Mouse (Mus musculus) hindbrain, embryonic 14.5 days (tissue): ENCODE results near the gene Fbxo46. TPM values are rescaled to one million over a fixed set of nuclear protein-coding genes. Genes with fewer than 3 reads are reported as not detected.
"Not testable (repeated sequence)": the region's sequence is repeated elsewhere in the genome, so short reads cannot be mapped to it uniquely, and the experiment has no call there.

Experiments
- ATAC-seq: fragments of 200-750 bp; cut with Nextera tagmentation; 2 replicates; pipeline ENCODE4 v1.8.0; 2017; ENCODE audit warnings: moderate number of reproducible peaks, mild to moderate bottlenecking, moderate TSS enrichment, moderate library complexity; ENCODE audit not compliant: low FRiP score
- DNase-seq: peaks from one replicate; pipeline ENCODE4 v3.0.0-alpha.2; 2015; ENCODE audit warnings: low spot score
- H3K27ac ChIP-seq: fragments of 300-500 bp; sonication (generic); 2 replicates; pipeline ENCODE4 v1.5.1; 2014; ENCODE audit warnings: mild to moderate bottlenecking, moderate library complexity
- H3K27me3 ChIP-seq: fragments of 300-500 bp; sonication (generic); 2 replicates; pipeline ENCODE4 v1.6.1; 2014; ENCODE audit warnings: mild to moderate bottlenecking, low read length, mixed read lengths; ENCODE audit not compliant: control insufficient read depth, insufficient read depth
- H3K36me3 ChIP-seq: fragments of 300-500 bp; sonication (generic); replicated peaks from 2 replicates; pipeline ENCODE4 v1.6.1; 2014; ENCODE audit not compliant: control insufficient read depth, insufficient read depth
- H3K4me1 ChIP-seq: fragments of 300-500 bp; sonication (generic); replicated peaks from 2 replicates; pipeline ENCODE4 v1.6.1; 2014; ENCODE audit warnings: antibody characterized with exemption, low read length, mixed read lengths; ENCODE audit not compliant: control insufficient read depth, insufficient read depth
- H3K4me2 ChIP-seq: fragments of 300-500 bp; sonication (generic); replicated peaks from 2 replicates; pipeline ENCODE4 v1.6.1; 2014; ENCODE audit warnings: mild to moderate bottlenecking, moderate library complexity
- H3K4me3 ChIP-seq: fragments of 300-500 bp; sonication (generic); replicated peaks from 2 replicates; pipeline ENCODE4 v1.5.1; 2014; ENCODE audit warnings: mild to moderate bottlenecking, low read length
- H3K9ac ChIP-seq: fragments of 300-500 bp; sonication (generic); 2 replicates; pipeline ENCODE4 v1.6.1; 2014
- H3K9me3 ChIP-seq: fragments of 300-500 bp; sonication (generic); 2 replicates; pipeline ENCODE4 v1.6.1; 2016; ENCODE audit warnings: low read length; ENCODE audit not compliant: control insufficient read depth
- WGBS: fragments of 180-500 bp; shearing (Covaris S2); extraction: QIAGEN DNeasy Blood & Tissue Kit; methylation state at CpG from one replicate; pipeline ENCODE4 v1.1.7; 2014; 5-methylcytosine and 5-hydroxymethylcytosine counted together
- polyA plus RNA-seq: library from polyadenylated mRNA; unstranded; fragments of >200 nt; fragmentation: Nextera tagmentation; extraction: Ambion mirVana; gene quantifications from 2 replicates; pipeline ENCODE4 v1.2.1, GENCODE M21; 2014

Fbxo46 gene
- polyA plus RNA-seq = 10.9 and 11.9 TPM in 2 replicates

- WGBS = 3% methylated on average over 34 of the region's 34 CpGs
- peaks cover 11% of the 10 kb centered on the region for H3K4me1 ChIP-seq
- H3K9me3 ChIP-seq = 0 out of 2 replicates have a peak, but pooled peaks cover 3% of the 10 kb centered on the region
- H3K9ac ChIP-seq = peak within 1 kb of the TSS; percentile 70
- no peaks in the 10 kb centered on the region for H3K27me3 ChIP-seq
- H3K4me3 ChIP-seq = peak within 1 kb of the TSS; percentile 63
- no peaks in the 10 kb centered on the region for H3K36me3 ChIP-seq
- H3K4me2 ChIP-seq = peak within 1 kb of the TSS; percentile 84
- H3K27ac ChIP-seq = peak within 1 kb of the TSS; percentile 49; the same call in 1 of the 2 replicates
- peak; percentile 98 for DNase-seq
- peak; percentile 94 for ATAC-seq
Observed at GRCm38 (mm10) chr7:19119631-19120429, at the start of gene Fbxo46. Gene Fbxo46, plus strand, starts transcription at chr7:19119859.

GRCm38 (mm10) chr7:19071024-19071423, 48.6 kb upstream of the Fbxo46 start:
- H3K4me1 ChIP-seq, ATAC-seq, H3K9me3 ChIP-seq, H3K9ac ChIP-seq, H3K36me3 ChIP-seq, H3K27ac ChIP-seq, H3K4me3 ChIP-seq, DNase-seq, H3K4me2 ChIP-seq: not testable (repeated sequence)
- WGBS = 61% methylated on average over 3 of the region's 3 CpGs
- peaks cover 14% of the 10 kb centered on the region for H3K27me3 ChIP-seq

DNA sequence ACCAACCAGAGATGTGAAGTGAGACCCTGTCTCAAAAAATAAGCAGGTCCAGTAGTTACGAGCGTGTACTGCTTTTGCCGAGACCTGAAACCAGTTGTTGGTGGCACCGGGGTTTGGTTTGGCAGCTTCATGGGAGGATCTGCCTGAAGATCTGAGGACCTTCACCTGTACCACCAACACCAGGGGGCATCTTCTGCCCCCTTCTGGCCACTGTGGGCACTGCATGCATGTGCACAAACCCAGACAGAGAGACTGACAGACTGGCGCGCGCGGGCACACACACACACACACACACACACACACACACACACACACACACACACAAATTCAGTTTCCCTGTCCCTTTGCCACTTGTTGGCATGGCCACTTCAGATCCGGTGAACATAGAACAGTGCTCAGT, 46.2 kb upstream of the Fbxo46 start:
- H3K27me3 ChIP-seq = no peaks in the 10 kb centered on the region
- H3K9ac ChIP-seq = no peak overlapping the region
- H3K36me3 ChIP-seq = peaks cover 7% of the 10 kb centered on the region
- no peak overlapping the region for H3K4me3 ChIP-seq
- peaks cover 22% of the 10 kb centered on the region for H3K4me1 ChIP-seq
- DNase-seq (no peak), ATAC-seq (no peak)
- H3K27ac ChIP-seq = no peak overlapping the region
- no peaks in the 10 kb centered on the region for H3K9me3 ChIP-seq
- WGBS = 80% methylated on average over 9 of the region's 9 CpGs
- no peak overlapping the region for H3K4me2 ChIP-seq

DNA sequence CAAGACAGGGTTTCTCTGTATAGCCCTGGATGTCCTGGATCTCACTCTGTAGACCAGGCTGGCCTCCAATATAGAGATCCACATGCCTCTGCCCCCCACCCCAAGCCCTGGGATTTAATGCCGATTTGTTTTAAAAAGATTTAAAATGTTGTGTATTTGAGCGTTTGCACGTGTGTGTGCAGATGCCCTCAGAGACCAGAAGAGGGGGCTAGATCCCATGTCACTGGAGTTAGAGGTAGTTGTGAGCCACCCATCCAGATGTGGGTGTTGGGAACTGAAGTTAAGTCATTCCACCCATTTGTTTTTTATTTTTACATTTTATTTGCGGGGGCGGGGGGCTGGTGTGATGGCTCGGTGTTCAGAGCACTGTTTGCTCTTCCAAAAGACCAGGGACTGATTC, 45.2 kb upstream of the Fbxo46 start:
- H3K27me3 ChIP-seq = no peaks in the 10 kb centered on the region
- H3K4me2 ChIP-seq = no peak overlapping the region
- H3K9ac ChIP-seq = no peak overlapping the region
- WGBS = 96% methylated on average over 6 of the region's 6 CpGs
- DNase-seq = no peak
- ATAC-seq = no peak
- peaks cover 22% of the 10 kb centered on the region for H3K4me1 ChIP-seq
- H3K9me3 ChIP-seq = no peaks in the 10 kb centered on the region
- H3K4me3 ChIP-seq = no peak overlapping the region
- no peak overlapping the region for H3K27ac ChIP-seq
- peaks cover 16% of the 10 kb centered on the region for H3K36me3 ChIP-seq

- no peaks in the 10 kb centered on the region for H3K9me3 ChIP-seq
- H3K27me3 ChIP-seq = no peaks in the 10 kb centered on the region
- H3K4me3 ChIP-seq = peak overlapping the region; percentile 94
- peak overlapping the region; percentile 64 for H3K27ac ChIP-seq
- peak overlapping the region; percentile 98 for H3K4me2 ChIP-seq
- 61% methylated on average over 5 of the region's 5 CpGs for WGBS
- peak overlapping the region; percentile 46 for H3K9ac ChIP-seq
- DNase-seq (no peak), ATAC-seq (no peak)
- peaks cover 24% of the 10 kb centered on the region for H3K36me3 ChIP-seq
- H3K4me1 ChIP-seq = peaks cover 22% of the 10 kb centered on the region
Observed at GRCm38 (mm10) chr7:19075231-19075630, 44.4 kb upstream of the Fbxo46 start.

GRCm38 (mm10) chr7:19075723-19076585, 43.7 kb upstream of the Fbxo46 start, which contains the start of gene Dmwd:
Gene Dmwd, plus strand, starts transcription at chr7:19076227.
- WGBS = 1% methylated on average over 58 of the region's 91 CpGs
- Histone ChIP-seq H3K27ac (peak within 1 kb of the TSS; percentile 80), H3K4me3 (peak within 1 kb of the TSS; percentile 94), H3K4me1 (peaks cover 22% of the 10 kb centered on the region), H3K36me3 (peaks cover 31% of the 10 kb centered on the region), H3K9me3 (no peaks in the 10 kb centered on the region), H3K9ac (peak within 1 kb of the TSS; percentile 99), H3K4me2 (peak within 1 kb of the TSS; percentile 98), H3K27me3 (no peaks in the 10 kb centered on the region)
- DNase-seq (peak; percentile 98), ATAC-seq (peak; percentile 98)

DNA sequence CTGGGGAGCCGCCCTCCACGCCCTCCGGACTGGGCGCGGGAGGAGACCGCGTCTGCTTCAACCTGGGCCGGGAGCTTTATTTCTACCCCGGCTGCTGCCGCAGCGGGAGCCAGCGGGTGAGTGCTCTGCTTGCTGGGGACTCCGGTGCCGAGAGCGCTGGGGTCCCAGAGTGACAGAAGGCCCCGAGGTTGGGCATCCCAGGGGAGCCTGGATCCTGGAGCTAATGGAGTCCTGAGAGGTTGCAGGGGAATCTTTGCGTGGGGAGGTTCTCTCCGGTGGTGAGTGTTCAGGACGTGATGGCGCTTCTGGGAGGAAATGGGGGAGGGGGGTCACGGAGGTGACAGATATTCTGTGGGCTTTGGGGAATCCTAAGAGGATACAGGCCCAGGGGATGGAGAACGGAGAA, 43.1 kb upstream of the Fbxo46 start:
- DNase-seq = no peak
- ATAC-seq = no peak; the same call in 1 of the 2 replicates
- H3K27me3 ChIP-seq = no peaks in the 10 kb centered on the region
- under 1% methylated on average over 22 of the region's 22 CpGs for WGBS
- H3K4me2 ChIP-seq = peak overlapping the region; percentile 98
- H3K36me3 ChIP-seq = peaks cover 37% of the 10 kb centered on the region
- peak overlapping the region; percentile 99 for H3K9ac ChIP-seq
- peaks cover 22% of the 10 kb centered on the region for H3K4me1 ChIP-seq
- H3K9me3 ChIP-seq = no peaks in the 10 kb centered on the region
- H3K27ac ChIP-seq = peak overlapping the region; percentile 80
- peak overlapping the region; percentile 94 for H3K4me3 ChIP-seq

DNA sequence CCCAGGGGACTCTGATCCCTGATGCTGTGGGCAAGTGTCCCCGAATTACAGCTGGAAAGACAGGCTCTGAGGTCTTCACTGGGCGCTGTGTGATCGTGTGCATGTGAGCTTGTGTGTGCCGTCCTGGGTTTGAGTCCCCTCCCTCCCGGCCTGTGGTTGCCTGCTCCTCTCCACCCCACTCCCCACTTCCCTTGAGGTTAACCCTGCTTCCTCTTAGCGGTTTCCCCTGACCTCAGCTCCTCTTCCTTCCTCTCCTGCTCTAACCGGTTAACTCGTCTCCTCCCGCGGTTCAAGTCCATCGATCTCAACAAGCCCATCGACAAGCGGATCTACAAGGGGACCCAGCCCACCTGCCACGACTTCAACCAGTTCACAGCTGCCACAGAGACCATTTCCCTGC, 41.9 kb upstream of the Fbxo46 start:
- no peak overlapping the region for H3K27ac ChIP-seq
- 83% methylated on average over 14 of the region's 14 CpGs for WGBS
- H3K9ac ChIP-seq = peak overlapping the region; percentile 99; the same call in 1 of the 2 replicates
- H3K27me3 ChIP-seq = no peaks in the 10 kb centered on the region
- peaks cover 22% of the 10 kb centered on the region for H3K4me1 ChIP-seq
- no peaks in the 10 kb centered on the region for H3K9me3 ChIP-seq
- H3K4me3 ChIP-seq = peak overlapping the region; percentile 94; the same call in 1 of the 2 replicates
- peaks cover 49% of the 10 kb centered on the region for H3K36me3 ChIP-seq
- no peak for DNase-seq
- H3K4me2 ChIP-seq = peak overlapping the region; percentile 98
- no peak for ATAC-seq

DNA sequence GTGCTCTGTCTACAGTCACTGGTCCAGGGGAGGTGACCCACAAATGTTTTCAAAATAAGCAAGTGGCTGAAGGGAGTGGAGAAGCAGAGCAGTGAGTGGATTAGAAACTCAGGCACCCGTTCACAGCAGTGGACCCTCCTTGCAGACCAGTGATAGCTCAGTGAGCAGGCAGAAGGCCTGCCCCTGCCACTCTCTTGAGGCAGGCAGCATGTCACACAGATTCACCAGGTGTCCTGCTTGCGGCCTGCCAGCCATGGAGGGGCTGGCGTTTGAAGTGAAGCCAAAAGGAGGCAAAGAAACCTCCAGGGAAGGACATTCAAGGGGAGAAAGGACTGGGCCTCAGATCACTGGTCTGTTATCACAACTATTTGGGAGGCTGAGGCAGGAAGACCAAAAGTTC, 40.9 kb upstream of the Fbxo46 start:
- Histone ChIP-seq H3K9me3 (no peaks in the 10 kb centered on the region), H3K36me3 (peaks cover 54% of the 10 kb centered on the region), H3K4me3 (no peak overlapping the region), H3K27me3 (no peaks in the 10 kb centered on the region), H3K9ac (no peak overlapping the region), H3K4me1 (peaks cover 22% of the 10 kb centered on the region), H3K27ac (no peak overlapping the region), H3K4me2 (no peak overlapping the region)
- ATAC-seq (no peak), DNase-seq (no peak)
- WGBS = 91% methylated on average over 3 of the region's 3 CpGs
